Mouse (Mus musculus): ENCODE data around the gene Phkg2.
A peak's percentile ranks its signal among the peaks of the same experiment; 100 is the strongest.
"Not testable (repeated sequence)": the region's sequence is repeated elsewhere in the genome, so short reads cannot be mapped to it uniquely, and the experiment has no call there.

Phkg2 gene

GRCm38 (mm10) chr7:127604256-127604655, 31.1 kb downstream of the Phkg2 start:
- DNase-seq: no peak

GRCm38 (mm10) chr7:127607150-127607549, 34.0 kb downstream of the Phkg2 start:
- DNase-seq: no peak

GRCm38 (mm10) chr7:127611011-127611410, 37.9 kb downstream of the Phkg2 start:
- DNase-seq: no peak

- no peak for DNase-seq
Measured at GRCm38 (mm10) chr7:127611561-127611960, 38.4 kb downstream of the Phkg2 start.

- DNase-seq: no peak
Measured at GRCm38 (mm10) chr7:127613501-127613900, 40.4 kb downstream of the Phkg2 start.

- no peak for DNase-seq
Measured at GRCm38 (mm10) chr7:127614091-127614490, 41.0 kb downstream of the Phkg2 start.

- no peak for DNase-seq
Measured at GRCm38 (mm10) chr7:127614511-127614890, 41.4 kb downstream of the Phkg2 start.

- DNase-seq: peak; percentile 80
Measured at GRCm38 (mm10) chr7:127614891-127615843, 42.0 kb downstream of the Phkg2 start, which contains the start of gene Zfp629. Zfp629 (minus strand) TSS chr7:127615797.

GRCm38 (mm10) chr7:127616336-127616735, 43.2 kb downstream of the Phkg2 start:
- DNase-seq: no peak

- DNase-seq: no peak
Measured at GRCm38 (mm10) chr7:127616881-127617280, 43.7 kb downstream of the Phkg2 start.

GRCm38 (mm10) chr7:127617962-127618361, 44.8 kb downstream of the Phkg2 start:
- no peak for DNase-seq

- not testable (repeated sequence) for DNase-seq
Measured at GRCm38 (mm10) chr7:127618402-127618801, 45.3 kb downstream of the Phkg2 start.

- no peak for DNase-seq
Measured at GRCm38 (mm10) chr7:127626039-127626438, 52.9 kb downstream of the Phkg2 start.

- DNase-seq: no peak
Measured at GRCm38 (mm10) chr7:127626471-127626870, 53.3 kb downstream of the Phkg2 start.

GRCm38 (mm10) chr7:127628646-127629045, 55.5 kb downstream of the Phkg2 start:
- no peak for DNase-seq

- DNase-seq: no peak
Measured at GRCm38 (mm10) chr7:127631416-127631815, 58.3 kb downstream of the Phkg2 start.

Measured in layer of hippocampus, adult 9-11 months (tissue).